Mouse (Mus musculus) midbrain, embryonic 15.5 days (tissue): Measurements from ENCODE around the gene Prss50. TPM values are rescaled to one million over a fixed set of nuclear protein-coding genes. Genes with fewer than 3 reads are reported as not detected.
A peak's percentile ranks its signal among the peaks of the same experiment; 100 is the strongest.

ENCODE experiments used
- ATAC-seq: fragments of 200-750 bp; cut with Nextera tagmentation; replicated peaks from 2 replicates; pipeline ENCODE4 v1.8.0; 2017; ENCODE audit warnings: moderate TSS enrichment
- H3K27ac ChIP-seq: fragments of 300-500 bp; sonication (generic); 2 replicates; pipeline ENCODE4 v1.5.1; 2015; ENCODE audit warnings: mild to moderate bottlenecking, inconsistent platforms
- H3K27me3 ChIP-seq: fragments of 300-500 bp; sonication (generic); replicated peaks from 2 replicates; pipeline ENCODE4 v1.6.1; 2015; ENCODE audit warnings: inconsistent platforms
- H3K36me3 ChIP-seq: fragments of 300-500 bp; sonication (generic); replicated peaks from 2 replicates; pipeline ENCODE4 v1.6.1; 2015; ENCODE audit warnings: inconsistent platforms
- H3K4me1 ChIP-seq: fragments of 300-500 bp; sonication (generic); 2 replicates; pipeline ENCODE4 v1.6.1; 2015; ENCODE audit warnings: inconsistent platforms
- H3K4me2 ChIP-seq: fragments of 300-500 bp; sonication (generic); 2 replicates; pipeline ENCODE4 v1.6.1; 2015; ENCODE audit warnings: inconsistent platforms, mild to moderate bottlenecking, moderate library complexity
- H3K4me3 ChIP-seq: fragments of 300-500 bp; sonication (generic); 2 replicates; pipeline ENCODE4 v1.5.1; 2015; ENCODE audit warnings: mild to moderate bottlenecking, inconsistent platforms
- H3K9ac ChIP-seq: fragments of 300-500 bp; sonication (generic); 2 replicates; pipeline ENCODE4 v1.6.1; 2015; ENCODE audit warnings: mild to moderate bottlenecking, inconsistent platforms
- H3K9me3 ChIP-seq: fragments of 300-500 bp; sonication (generic); 2 replicates; pipeline ENCODE4 v1.6.1; 2016; ENCODE audit warnings: inconsistent platforms
- WGBS: fragments of 180-500 bp; shearing (Covaris S2); methylation state at CpG from one replicate; pipeline ENCODE4 v1.1.7; 2015; ENCODE audit warnings: mixed read lengths; 5-methylcytosine and 5-hydroxymethylcytosine counted together
- polyA plus RNA-seq: library from polyadenylated mRNA; unstranded; fragments of >200 nt; fragmentation: Nextera tagmentation; extraction: Ambion mirVana; gene quantifications from 2 replicates; pipeline ENCODE4 v1.2.1, GENCODE M21; 2015

Prss50 gene
- polyA plus RNA-seq, 1 experiment from 2014 or later: not detected

- Histone ChIP-seq H3K4me1 (peaks cover 37% of the 10 kb centered on the region), H3K4me2 (no peak overlapping the region), H3K9ac (no peak overlapping the region), H3K36me3 (no peaks in the 10 kb centered on the region), H3K27ac (no peak overlapping the region), H3K4me3 (no peak overlapping the region), H3K27me3 (peaks cover 32% of the 10 kb centered on the region), H3K9me3 (no peaks in the 10 kb centered on the region)
- ATAC-seq: no peak
- WGBS: 81% methylated on average over 5 of the region's 5 CpGs
Observed at GRCm38 (mm10) chr9:110877888-110878287, 20.1 kb downstream of the Prss50 start.

GRCm38 (mm10) chr9:110879191-110879920, 21.6 kb downstream of the Prss50 start, which contains the start of gene Als2cl:
Gene Als2cl (plus strand): TSS chr9:110879870.
- H3K9ac ChIP-seq: peak within 1 kb of the TSS; percentile 30
- H3K36me3 ChIP-seq: no peaks in the 10 kb centered on the region
- H3K27ac ChIP-seq: no peak within 1 kb of the TSS
- peak within 1 kb of the TSS; percentile 48 for H3K4me3 ChIP-seq
- peak within 1 kb of the TSS; percentile 96 for H3K4me2 ChIP-seq
- no peaks in the 10 kb centered on the region for H3K9me3 ChIP-seq
- WGBS: 16% methylated on average over 12 of the region's 12 CpGs
- peaks cover 32% of the 10 kb centered on the region for H3K27me3 ChIP-seq
- peaks cover 26% of the 10 kb centered on the region for H3K4me1 ChIP-seq
- ATAC-seq: no peak

- peaks cover 32% of the 10 kb centered on the region for H3K27me3 ChIP-seq
- no peaks in the 10 kb centered on the region for H3K9me3 ChIP-seq
- H3K4me2 ChIP-seq: peak within 1 kb of the TSS; percentile 96
- H3K4me1 ChIP-seq: peaks cover 19% of the 10 kb centered on the region
- H3K36me3 ChIP-seq: no peaks in the 10 kb centered on the region
- whole genome bisulfite sequencing: 2% methylated on average over 43 of the region's 57 CpGs
- ATAC-seq: no peak; the same call in 1 of the 2 replicates
- H3K4me3 ChIP-seq: peak within 1 kb of the TSS; percentile 48
- peak within 1 kb of the TSS; percentile 30 for H3K9ac ChIP-seq
- no peak within 1 kb of the TSS for H3K27ac ChIP-seq
Observed at GRCm38 (mm10) chr9:110879998-110880561, 22.3 kb downstream of the Prss50 start, which contains the start of gene Tmie. Gene Tmie (minus strand): TSS chr9:110880113.

GRCm38 (mm10) chr9:110880772-110881171, 23.0 kb downstream of the Prss50 start:
- Histone ChIP-seq H3K4me3 (peak overlapping the region; percentile 48), H3K9me3 (no peaks in the 10 kb centered on the region), H3K36me3 (no peaks in the 10 kb centered on the region), H3K4me1 (peaks cover 15% of the 10 kb centered on the region), H3K9ac (no peak overlapping the region), H3K27me3 (peaks cover 32% of the 10 kb centered on the region), H3K27ac (no peak overlapping the region), H3K4me2 (peak overlapping the region; percentile 96)
- WGBS: 69% methylated on average over 4 of the region's 4 CpGs
- no peak for ATAC-seq

GRCm38 (mm10) chr9:110881953-110882352, 24.2 kb downstream of the Prss50 start:
- ATAC-seq: no peak
- H3K4me2 ChIP-seq: no peak overlapping the region
- H3K4me1 ChIP-seq: peaks cover 15% of the 10 kb centered on the region
- H3K27ac ChIP-seq: no peak overlapping the region
- no peak overlapping the region for H3K4me3 ChIP-seq
- 78% methylated on average over 7 of the region's 7 CpGs for WGBS
- H3K27me3 ChIP-seq: peaks cover 32% of the 10 kb centered on the region
- H3K9me3 ChIP-seq: no peaks in the 10 kb centered on the region
- H3K9ac ChIP-seq: no peak overlapping the region
- H3K36me3 ChIP-seq: no peaks in the 10 kb centered on the region

- H3K4me2 ChIP-seq: no peak overlapping the region
- H3K27me3 ChIP-seq: 0 out of 2 replicates have a peak, but pooled peaks cover 3% of the 10 kb centered on the region
- no peaks in the 10 kb centered on the region for H3K36me3 ChIP-seq
- no peaks in the 10 kb centered on the region for H3K9me3 ChIP-seq
- ATAC-seq: no peak
- no peaks in the 10 kb centered on the region for H3K4me1 ChIP-seq
- no peak overlapping the region for H3K4me3 ChIP-seq
- no peak overlapping the region for H3K9ac ChIP-seq
- WGBS: 70% methylated on average over 9 of the region's 9 CpGs
- no peak overlapping the region for H3K27ac ChIP-seq
Observed at GRCm38 (mm10) chr9:110887388-110888303, 29.9 kb downstream of the Prss50 start.

- WGBS: 90% methylated on average over 14 of the region's 14 CpGs
Observed at GRCm38 (mm10) chr9:110888935-110889334, 31.2 kb downstream of the Prss50 start.

GRCm38 (mm10) chr9:110890026-110890783, 32.4 kb downstream of the Prss50 start:
- H3K4me1 ChIP-seq: no peaks in the 10 kb centered on the region
- H3K27ac ChIP-seq: no peak overlapping the region
- no peak overlapping the region for H3K4me3 ChIP-seq
- H3K36me3 ChIP-seq: no peaks in the 10 kb centered on the region
- no peak overlapping the region for H3K4me2 ChIP-seq
- ATAC-seq: no peak
- H3K27me3 ChIP-seq: 0 out of 2 replicates have a peak, but pooled peaks cover 3% of the 10 kb centered on the region
- H3K9ac ChIP-seq: no peak overlapping the region
- no peaks in the 10 kb centered on the region for H3K9me3 ChIP-seq
- 15% methylated on average over 21 of the region's 21 CpGs for WGBS

More at GRCm38 (mm10) chr9:110888935-110889334, 31.2 kb downstream of the Prss50 start:
- no peak overlapping the region for H3K4me2 ChIP-seq
- 0 out of 2 replicates have a peak, but pooled peaks cover 3% of the 10 kb centered on the region for H3K27me3 ChIP-seq
- no peak overlapping the region for H3K27ac ChIP-seq
- no peaks in the 10 kb centered on the region for H3K4me1 ChIP-seq
- no peak overlapping the region for H3K4me3 ChIP-seq
- no peaks in the 10 kb centered on the region for H3K36me3 ChIP-seq
- H3K9ac ChIP-seq: no peak overlapping the region
- no peak for ATAC-seq
- no peaks in the 10 kb centered on the region for H3K9me3 ChIP-seq

GRCm38 (mm10) chr9:110891077-110891828, 33.5 kb downstream of the Prss50 start:
- Histone ChIP-seq H3K9ac (no peak overlapping the region), H3K27ac (no peak overlapping the region), H3K36me3 (no peaks in the 10 kb centered on the region), H3K4me1 (peaks cover 5% of the 10 kb centered on the region; the same call in 1 of the 2 replicates), H3K4me3 (no peak overlapping the region), H3K4me2 (no peak overlapping the region), H3K9me3 (no peaks in the 10 kb centered on the region), H3K27me3 (0 out of 2 replicates have a peak, but pooled peaks cover 3% of the 10 kb centered on the region)
- WGBS: 82% methylated on average over 12 of the region's 12 CpGs
- no peak for ATAC-seq

GRCm38 (mm10) chr9:110892552-110892951, 34.8 kb downstream of the Prss50 start:
- H3K4me2 ChIP-seq: no peak overlapping the region
- no peaks in the 10 kb centered on the region for H3K9me3 ChIP-seq
- no peak overlapping the region for H3K9ac ChIP-seq

GRCm38 (mm10) chr9:110893429-110893828, 35.7 kb downstream of the Prss50 start:
- H3K27me3 ChIP-seq: 0 out of 2 replicates have a peak, but pooled peaks cover 3% of the 10 kb centered on the region
- H3K27ac ChIP-seq: no peak overlapping the region
- peaks cover 7% of the 10 kb centered on the region; the same call in 1 of the 2 replicates for H3K4me1 ChIP-seq
- no peak overlapping the region for H3K9ac ChIP-seq
- H3K9me3 ChIP-seq: no peaks in the 10 kb centered on the region
- no peak for ATAC-seq
- 72% methylated on average over 10 of the region's 10 CpGs for WGBS
- no peak overlapping the region for H3K4me3 ChIP-seq
- no peak overlapping the region for H3K4me2 ChIP-seq
- H3K36me3 ChIP-seq: no peaks in the 10 kb centered on the region

More at GRCm38 (mm10) chr9:110892552-110892951, 34.8 kb downstream of the Prss50 start:
- Histone ChIP-seq H3K27ac (no peak overlapping the region), H3K4me1 (peaks cover 7% of the 10 kb centered on the region; the same call in 1 of the 2 replicates), H3K4me3 (no peak overlapping the region), H3K36me3 (no peaks in the 10 kb centered on the region), H3K27me3 (0 out of 2 replicates have a peak, but pooled peaks cover 3% of the 10 kb centered on the region)
- ATAC-seq: no peak
- 88% methylated on average over 3 of the region's 3 CpGs for WGBS
